Mouse (Mus musculus): ENCODE data around the gene Pkd1.

Pkd1 gene

GRCm38 (mm10) chr17:24533099-24533992 is 16.3 kb upstream of the Pkd1 start:
- peak; percentile 90 to 91 for DNase-seq (ENCODE audit: low spot score in 2 of 2)

GRCm38 (mm10) chr17:24534160-24534718 is 15.4 kb upstream of the Pkd1 start, which contains the start of gene Rab26:
Gene Rab26 (minus strand): TSS chr17:24534210.
- no peak for DNase-seq (ENCODE audit: low spot score in 2 of 2)

- DNase-seq (ENCODE audit: low spot score in 2 of 2) = peak in 1 of 2 experiments; percentile 67
These were observed 14.3 kb upstream of the Pkd1 start for GRCm38 (mm10) chr17:24535300-24535699.

GRCm38 (mm10) chr17:24537536-24537935 is 12.1 kb upstream of the Pkd1 start:
- DNase-seq (ENCODE audit: low spot score in 2 of 2) = no peak

- DNase-seq (ENCODE audit: low spot score in 2 of 2) = no peak
These were observed 10.7 kb upstream of the Pkd1 start for GRCm38 (mm10) chr17:24538950-24539349.

- no peak for DNase-seq (ENCODE audit: low spot score in 2 of 2)
These were observed 9.3 kb upstream of the Pkd1 start for GRCm38 (mm10) chr17:24540375-24540774.

- no peak for DNase-seq (ENCODE audit: low spot score in 2 of 2)
These were observed 5.0 kb upstream of the Pkd1 start for GRCm38 (mm10) chr17:24544613-24545012.

GRCm38 (mm10) chr17:24545247-24545646 is 4.4 kb upstream of the Pkd1 start:
- DNase-seq (ENCODE audit: low spot score in 2 of 2) = no peak

- no peak for DNase-seq (ENCODE audit: low spot score in 2 of 2)
These were observed 3.4 kb upstream of the Pkd1 start for GRCm38 (mm10) chr17:24546234-24546633.

GRCm38 (mm10) chr17:24548435-24548834 is 1.2 kb upstream of the Pkd1 start:
- DNase-seq (ENCODE audit: low spot score in 2 of 2) = no peak

GRCm38 (mm10) chr17:24548921-24549617 is 565 bp upstream of the Pkd1 start:
- DNase-seq (ENCODE audit: low spot score in 2 of 2) = no peak

GRCm38 (mm10) chr17:24550416-24551049 is 899 bp downstream of the Pkd1 start:
- DNase-seq (ENCODE audit: low spot score in 2 of 2) = peak; percentile 75 to 77

- DNase-seq (ENCODE audit: low spot score in 2 of 2) = no peak
These were observed 1.4 kb downstream of the Pkd1 start for GRCm38 (mm10) chr17:24551050-24551444.

- no peak for DNase-seq (ENCODE audit: low spot score in 2 of 2)
These were observed 7.5 kb downstream of the Pkd1 start for GRCm38 (mm10) chr17:24557091-24557490.

GRCm38 (mm10) chr17:24558600-24559099 is 9.0 kb downstream of the Pkd1 start:
- no peak for DNase-seq (ENCODE audit: low spot score in 2 of 2)

- DNase-seq (ENCODE audit: low spot score in 2 of 2) = no peak
These were observed 9.5 kb downstream of the Pkd1 start for GRCm38 (mm10) chr17:24559146-24559545.

- DNase-seq (ENCODE audit: low spot score in 2 of 2) = no peak
These were observed 10.8 kb downstream of the Pkd1 start for GRCm38 (mm10) chr17:24560301-24561028.

- DNase-seq (ENCODE audit: low spot score in 2 of 2) = no peak
These were observed 12.0 kb downstream of the Pkd1 start for GRCm38 (mm10) chr17:24561592-24561991.

- no peak for DNase-seq (ENCODE audit: low spot score in 2 of 2)
These were observed 14.0 kb downstream of the Pkd1 start for GRCm38 (mm10) chr17:24563638-24564037.

- no peak for DNase-seq (ENCODE audit: low spot score in 2 of 2)
These were observed 14.8 kb downstream of the Pkd1 start for GRCm38 (mm10) chr17:24564422-24564821.

- DNase-seq (ENCODE audit: low spot score in 2 of 2) = no peak
These were observed 15.5 kb downstream of the Pkd1 start for GRCm38 (mm10) chr17:24565092-24565491.
